Mouse (Mus musculus) stomach, postnatal 0 days (tissue): ENCODE results near the gene Nipal4.

Experiments
- CTCF ChIP-seq: IDR thresholded peaks from 2 replicates; pipeline ENCODE4 v1.5.1; 2016; ENCODE audit warnings: antibody characterized with exemption, low read depth, mild to moderate bottlenecking, moderate library complexity
- EP300 ChIP-seq: optimal IDR thresholded peaks from 2 replicates; pipeline ENCODE3; 2016; ENCODE audit warnings: antibody characterized with exemption

- TF ChIP-seq EP300 (no peak), CTCF (peak; percentile 76)
These were observed 37.8 kb downstream of the Nipal4 start for GRCm38 (mm10) chr11:46128548-46128945.
